Mouse (Mus musculus) pancreas, adult 10 weeks (tissue): ENCODE measurements around the gene Wdr77. TPM values are rescaled to one million over a fixed set of nuclear protein-coding genes. Genes with fewer than 3 reads are reported as not detected.

Experiments
- polyA plus RNA-seq: library from polyadenylated mRNA; stranded (reverse); fragments of 350-450 nt; fragmentation: Illumina TruSeq; extraction: RNeasy Lipid Tissue Mini Kit (QIAGEN cat#74804); gene quantifications from one replicate; pipeline ENCODE4 v1.2.3, GENCODE M21; 2015; ENCODE audit warnings: low read depth, low replicate concordance; ENCODE audit not compliant: insufficient read depth

The Wdr77 gene
- 7.1 TPM for polyA plus RNA-seq

GRCm38 (mm10) chr3:105958974-105959580 lies at the start of gene Wdr77:
Wdr77 (plus strand) TSS chr3:105959369.

DNA sequence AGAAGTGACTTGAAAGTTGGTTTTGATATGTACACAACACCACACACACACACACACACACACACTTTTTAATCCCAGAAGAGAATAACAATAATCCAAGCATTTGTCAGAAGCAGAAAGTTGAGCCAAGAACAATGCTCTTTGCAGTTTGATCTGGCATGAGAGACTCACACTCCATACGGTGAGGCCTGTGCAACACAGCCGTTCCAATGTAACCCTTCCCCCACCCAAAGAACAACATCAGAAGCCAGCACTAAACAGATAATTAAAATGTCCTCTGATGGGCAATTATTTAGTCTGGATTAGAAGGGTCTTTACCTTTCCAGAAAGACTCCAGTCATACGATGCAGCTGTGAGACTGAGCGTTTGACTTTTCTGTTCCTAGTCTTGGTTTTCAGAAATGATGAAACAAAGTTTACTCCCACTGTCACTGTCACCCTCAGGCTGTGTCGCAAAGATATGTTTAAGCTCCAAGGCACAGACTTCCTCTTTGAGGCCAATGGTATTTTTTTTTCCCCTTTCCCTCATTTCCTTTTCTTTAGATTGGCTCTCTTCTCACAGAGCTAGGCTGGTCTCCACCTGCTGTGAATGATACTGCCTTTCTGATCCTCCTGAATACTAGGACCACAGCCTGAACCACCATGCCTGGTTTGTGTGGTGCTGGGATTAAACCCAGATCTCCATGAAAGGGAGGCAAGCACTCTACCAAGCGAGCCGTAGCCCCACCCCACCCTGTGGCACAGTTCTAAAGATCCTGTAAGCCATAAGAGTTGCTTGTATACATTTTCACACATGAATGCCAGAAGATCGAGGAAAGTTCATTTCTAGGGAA lies 26.7 kb upstream of the Wdr77 start, which contains the start of gene I830077J02Rik:
Gene I830077J02Rik, minus strand, starts transcription at position 425 of the 832 bp plus-strand sequence.

GRCm38 (mm10) chr3:105959999-105960398 lies 830 bp downstream of the Wdr77 start, which contains the start of gene Atp5f1:
Atp5f1 (minus strand) TSS chr3:105960099.

GRCm38 (mm10) chr3:105973411-105973810 lies 14.2 kb downstream of the Wdr77 start, which contains the start of gene Ovgp1:
Ovgp1 (plus strand) TSS chr3:105973711.

DNA sequence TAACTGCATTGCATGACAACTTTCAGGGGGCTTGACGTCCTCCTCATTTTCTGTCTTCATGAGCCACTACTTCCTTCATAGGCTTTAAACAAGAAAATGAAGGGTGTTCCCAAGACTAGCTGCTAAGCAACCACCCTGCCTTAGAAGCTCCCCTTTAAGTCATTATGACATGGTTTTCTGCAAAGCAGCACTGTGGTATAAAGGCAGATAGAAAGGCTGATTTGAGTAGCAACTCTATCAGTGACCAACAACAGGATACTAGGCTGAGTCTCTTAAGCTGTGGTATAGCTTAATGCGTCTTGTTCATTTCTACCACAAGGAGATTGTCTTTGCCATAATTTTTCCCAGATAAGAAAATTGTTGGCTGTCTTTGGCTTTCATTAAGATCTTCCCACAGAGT lies 55.4 kb downstream of the Wdr77 start, which contains the start of gene Pifo:
Gene Pifo, minus strand, starts transcription at position 101 of the 400 bp plus-strand sequence.

Other genes with a start within 250 kb of the Wdr77 start
- 14.6 TPM for gene Rap1a, start 158.0 kb upstream of the Wdr77 start, polyA plus RNA-seq
- not detected for gene Adora3, start 88.5 kb upstream of the Wdr77 start, polyA plus RNA-seq
- 2.9 TPM for gene Tmigd3, start 88.5 kb upstream of the Wdr77 start, polyA plus RNA-seq
- gene I830077J02Rik, start 26.7 kb upstream of the Wdr77 start, polyA plus RNA-seq: not detected
- 41.3 TPM for gene Atp5f1, start 730 bp downstream of the Wdr77 start, polyA plus RNA-seq
- gene Ovgp1, start 14.3 kb downstream of the Wdr77 start, polyA plus RNA-seq: 1.5 TPM
- gene Pifo, start 55.3 kb downstream of the Wdr77 start, polyA plus RNA-seq: not detected
- not detected for gene Chil5, start 73.4 kb downstream of the Wdr77 start, polyA plus RNA-seq
- not detected for gene Chia1, start 153.9 kb downstream of the Wdr77 start, polyA plus RNA-seq
- not detected for gene Chil3, start 208.2 kb downstream of the Wdr77 start, polyA plus RNA-seq